Mouse (Mus musculus) forebrain, embryonic 13.5 days (tissue): ENCODE data around the gene Vegfa. TPM values are rescaled to one million over a fixed set of nuclear protein-coding genes. Genes with fewer than 3 reads are reported as not detected.
"Not testable (repeated sequence)": the region's sequence is repeated elsewhere in the genome, so short reads cannot be mapped to it uniquely, and the experiment has no call there.

Experiments
- ATAC-seq: fragments of 200-750 bp; cut with Nextera tagmentation; 2 replicates; pipeline ENCODE4 v1.8.0; 2017
- H3K27ac ChIP-seq: fragments of 300-500 bp; sonication (generic); 2 replicates; pipeline ENCODE4 v1.5.1; 2015; ENCODE audit warnings: inconsistent platforms, mild to moderate bottlenecking, moderate library complexity
- H3K27me3 ChIP-seq: fragments of 300-500 bp; sonication (generic); 2 replicates; pipeline ENCODE4 v1.6.1; 2015; ENCODE audit warnings: mild to moderate bottlenecking, inconsistent platforms
- H3K36me3 ChIP-seq: fragments of 300-500 bp; sonication (generic); 2 replicates; pipeline ENCODE4 v1.6.1; 2015; ENCODE audit warnings: mild to moderate bottlenecking, inconsistent platforms; ENCODE audit not compliant: poor library complexity, severe bottlenecking
- H3K4me1 ChIP-seq: fragments of 300-500 bp; sonication (generic); 2 replicates; pipeline ENCODE4 v1.6.1; 2015; ENCODE audit warnings: inconsistent platforms
- H3K4me2 ChIP-seq: fragments of 300-500 bp; sonication (generic); 2 replicates; pipeline ENCODE4 v1.6.1; 2015; ENCODE audit warnings: inconsistent platforms, mild to moderate bottlenecking, moderate library complexity
- H3K4me3 ChIP-seq: fragments of 300-500 bp; sonication (generic); 2 replicates; pipeline ENCODE4 v1.5.1; 2015; ENCODE audit warnings: mild to moderate bottlenecking, inconsistent platforms
- H3K9ac ChIP-seq: fragments of 300-500 bp; sonication (generic); 2 replicates; pipeline ENCODE4 v1.6.1; 2015; ENCODE audit warnings: mild to moderate bottlenecking, inconsistent platforms
- H3K9me3 ChIP-seq: fragments of 300-500 bp; sonication (generic); replicated peaks from 2 replicates; pipeline ENCODE4 v1.6.1; 2016; ENCODE audit warnings: inconsistent platforms
- WGBS: fragments of 180-500 bp; shearing (Covaris S2); methylation state at CpG from one replicate; pipeline ENCODE4 v1.1.7; 2015; 5-methylcytosine and 5-hydroxymethylcytosine counted together
- polyA plus RNA-seq: library from polyadenylated mRNA; unstranded; fragments of >200 nt; fragmentation: Nextera tagmentation; extraction: Ambion mirVana; gene quantifications from 2 replicates; pipeline ENCODE4 v1.2.1, GENCODE M21; 2015

Vegfa gene
- polyA plus RNA-seq, 1 experiment from 2014 or later, result 2.7 TPM

DNA sequence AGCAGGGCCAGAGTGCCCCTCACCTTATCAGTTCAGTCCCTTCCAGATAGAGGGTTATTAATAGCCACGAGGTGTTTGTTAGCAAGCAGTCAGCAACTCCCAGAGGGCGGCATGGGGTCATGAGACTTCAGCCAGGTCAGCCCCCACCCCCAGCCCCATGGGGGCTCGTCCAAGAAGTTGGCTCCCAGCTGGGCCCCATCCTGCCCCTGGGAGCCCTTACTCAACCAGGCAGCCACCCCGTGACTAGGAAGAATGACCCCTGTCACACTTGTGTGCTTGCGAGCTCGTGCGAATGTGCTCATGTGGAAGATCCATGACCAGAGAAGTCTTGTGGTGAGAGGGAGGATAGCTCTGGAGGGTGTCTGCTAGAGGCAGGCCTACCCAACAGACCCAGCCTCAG, 23.0 kb downstream of the Vegfa start:
- no peak for ATAC-seq
- H3K4me3 ChIP-seq, result no peak overlapping the region
- H3K27me3 ChIP-seq, result no peaks in the 10 kb centered on the region
- no peak overlapping the region for H3K4me2 ChIP-seq
- H3K9me3 ChIP-seq, result no peaks in the 10 kb centered on the region
- H3K36me3 ChIP-seq, result no peaks in the 10 kb centered on the region
- H3K9ac ChIP-seq, result no peak overlapping the region
- no peak overlapping the region for H3K27ac ChIP-seq
- H3K4me1 ChIP-seq, result no peaks in the 10 kb centered on the region
- WGBS, result 71% methylated on average over 7 of the region's 7 CpGs

- ATAC-seq, result no peak
- 85% methylated on average over 3 of the region's 3 CpGs for WGBS
- no peaks in the 10 kb centered on the region for H3K36me3 ChIP-seq
- no peak overlapping the region for H3K27ac ChIP-seq
- H3K4me2 ChIP-seq, result no peak overlapping the region
- no peaks in the 10 kb centered on the region for H3K9me3 ChIP-seq
- H3K4me1 ChIP-seq, result no peaks in the 10 kb centered on the region
- H3K27me3 ChIP-seq, result no peaks in the 10 kb centered on the region
- H3K9ac ChIP-seq, result no peak overlapping the region
- H3K4me3 ChIP-seq, result no peak overlapping the region
These were observed 26.7 kb downstream of the Vegfa start for GRCm38 (mm10) chr17:46005458-46005857.

DNA sequence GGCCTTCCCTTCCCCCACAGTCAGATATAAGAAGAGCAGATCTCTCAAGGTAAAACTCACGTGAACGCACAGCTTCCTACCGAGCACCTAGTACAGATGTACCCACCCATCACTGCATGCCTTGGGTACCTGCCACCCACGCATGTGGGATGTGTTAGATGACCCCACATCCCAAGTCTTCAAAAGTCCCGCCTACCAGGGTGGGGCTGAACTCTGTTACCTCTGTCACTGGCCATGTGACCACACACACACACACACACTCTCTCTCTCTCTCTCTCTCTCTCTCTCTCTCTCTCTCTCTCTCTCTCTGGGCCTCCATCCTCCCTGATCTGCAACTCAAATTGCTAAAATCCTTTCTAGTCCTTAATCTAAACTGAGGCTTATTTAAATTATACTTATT, 27.7 kb downstream of the Vegfa start:
- no peak overlapping the region for H3K4me3 ChIP-seq
- H3K4me1 ChIP-seq, result no peaks in the 10 kb centered on the region
- H3K27me3 ChIP-seq, result no peaks in the 10 kb centered on the region
- no peak overlapping the region for H3K4me2 ChIP-seq
- H3K36me3 ChIP-seq, result no peaks in the 10 kb centered on the region
- 82% methylated on average over 5 of the region's 5 CpGs for WGBS
- no peak overlapping the region for H3K9ac ChIP-seq
- ATAC-seq, result no peak
- no peaks in the 10 kb centered on the region for H3K9me3 ChIP-seq
- no peak overlapping the region for H3K27ac ChIP-seq

DNA sequence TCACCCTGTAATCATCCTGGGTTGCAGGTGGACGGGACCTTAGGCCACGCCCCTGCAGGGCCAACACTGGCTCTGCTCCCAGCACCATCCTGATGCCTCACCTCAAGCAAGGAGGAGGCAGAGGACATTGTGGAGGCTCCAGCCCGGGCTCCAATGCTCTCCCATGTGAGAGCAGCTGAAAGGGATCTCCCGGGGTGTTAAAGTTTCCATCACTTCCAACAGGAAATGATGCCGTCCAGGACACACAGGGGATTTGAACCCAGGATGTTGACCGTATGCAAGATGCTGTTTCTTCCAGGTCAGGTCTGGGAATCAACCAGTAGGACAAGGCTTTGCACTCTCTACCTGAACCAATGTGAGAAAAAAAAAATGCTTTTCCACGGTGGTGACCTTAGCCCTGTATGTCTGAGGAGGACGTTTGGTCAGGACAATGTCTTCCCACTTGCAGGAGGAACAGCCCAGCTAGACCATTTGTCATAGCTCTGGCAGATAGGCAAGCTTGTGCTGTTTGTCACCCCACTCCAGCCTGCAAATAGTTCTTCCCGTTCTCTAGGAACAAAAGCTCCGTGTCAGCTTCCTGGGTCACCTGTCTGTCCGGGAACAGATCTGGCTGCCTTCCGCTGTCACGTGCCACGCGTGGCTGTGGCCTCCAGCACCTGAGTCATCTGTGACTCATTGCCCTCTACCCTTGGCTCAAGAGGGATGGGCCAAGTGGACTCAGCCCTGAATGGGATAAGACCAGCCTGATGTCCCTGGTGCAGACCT, 28.3 kb downstream of the Vegfa start:
- Histone ChIP-seq H3K9me3 (no peaks in the 10 kb centered on the region), H3K9ac (no peak overlapping the region), H3K27me3 (no peaks in the 10 kb centered on the region), H3K36me3 (no peaks in the 10 kb centered on the region), H3K4me1 (no peaks in the 10 kb centered on the region), H3K4me2 (no peak overlapping the region), H3K27ac (no peak overlapping the region), H3K4me3 (no peak overlapping the region)
- WGBS, result 86% methylated on average over 15 of the region's 15 CpGs
- no peak for ATAC-seq

- ATAC-seq, result no peak
- H3K27me3 ChIP-seq, result no peaks in the 10 kb centered on the region
- 89% methylated on average over 9 of the region's 9 CpGs for WGBS
- no peaks in the 10 kb centered on the region for H3K9me3 ChIP-seq
- no peak overlapping the region for H3K4me3 ChIP-seq
- H3K4me2 ChIP-seq, result no peak overlapping the region
- no peak overlapping the region for H3K27ac ChIP-seq
- no peaks in the 10 kb centered on the region for H3K4me1 ChIP-seq
- H3K36me3 ChIP-seq, result no peaks in the 10 kb centered on the region
- no peak overlapping the region for H3K9ac ChIP-seq
These were observed 32.7 kb downstream of the Vegfa start for GRCm38 (mm10) chr17:45999366-45999940.

DNA sequence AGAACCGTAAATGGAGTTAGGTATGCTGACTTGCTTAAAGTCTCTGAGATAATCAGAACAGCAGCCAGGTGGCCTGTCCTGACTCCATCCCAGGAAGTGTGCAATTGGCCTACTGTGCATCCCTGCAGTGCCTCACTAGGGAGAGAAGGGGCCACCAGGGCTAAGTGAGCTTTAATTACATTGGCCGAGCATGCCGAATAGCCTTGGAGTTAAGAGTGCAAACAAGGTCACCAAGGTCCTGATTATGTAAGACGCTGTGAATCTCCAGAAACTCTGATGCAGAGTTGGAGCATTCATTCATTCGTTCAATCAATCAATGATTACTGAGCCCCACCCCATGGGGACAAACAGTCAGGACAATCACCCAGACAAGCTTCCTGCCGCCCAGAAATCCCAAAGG, 33.8 kb downstream of the Vegfa start:
- Histone ChIP-seq H3K9ac (no peak overlapping the region), H3K4me2 (no peak overlapping the region), H3K4me1 (no peaks in the 10 kb centered on the region), H3K27me3 (no peaks in the 10 kb centered on the region), H3K9me3 (no peaks in the 10 kb centered on the region), H3K4me3 (no peak overlapping the region), H3K27ac (no peak overlapping the region), H3K36me3 (no peaks in the 10 kb centered on the region)
- 29% methylated on average over 6 of the region's 6 CpGs for WGBS
- no peak for ATAC-seq

DNA sequence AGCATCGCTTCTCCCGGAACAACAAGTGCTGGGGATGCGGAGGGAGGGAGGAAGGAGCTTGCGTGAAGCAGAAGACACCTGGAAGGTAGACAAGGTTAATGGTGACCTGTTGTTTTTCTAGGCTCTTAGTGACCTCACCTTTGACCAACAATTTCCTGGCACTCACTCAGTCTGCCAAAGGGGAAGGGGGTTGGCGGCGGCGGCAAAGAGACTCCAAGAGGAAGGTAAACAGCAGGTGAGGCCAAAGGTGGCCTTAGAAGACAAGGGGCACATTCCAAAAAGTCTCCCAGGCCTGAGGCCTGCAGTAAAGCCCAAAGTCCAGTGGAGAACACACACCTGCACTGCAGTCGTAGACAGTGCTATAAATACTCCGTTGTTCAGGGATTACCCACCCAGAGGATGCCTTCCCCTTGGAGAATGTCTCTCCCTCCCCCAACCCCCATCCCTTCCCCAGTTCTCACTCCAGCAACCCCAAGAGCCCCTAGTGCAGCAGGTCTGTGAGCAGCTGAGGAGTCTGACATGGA, 35.2 kb downstream of the Vegfa start:
- ATAC-seq, result no peak
- WGBS, result 87% methylated on average over 9 of the region's 9 CpGs
- H3K9me3 ChIP-seq, result no peaks in the 10 kb centered on the region
- no peak overlapping the region for H3K4me3 ChIP-seq
- H3K27me3 ChIP-seq, result no peaks in the 10 kb centered on the region
- no peaks in the 10 kb centered on the region for H3K36me3 ChIP-seq
- no peaks in the 10 kb centered on the region for H3K4me1 ChIP-seq
- no peak overlapping the region for H3K9ac ChIP-seq
- no peak overlapping the region for H3K27ac ChIP-seq
- no peak overlapping the region for H3K4me2 ChIP-seq

GRCm38 (mm10) chr17:45994281-45994817, 37.8 kb downstream of the Vegfa start:
- Histone ChIP-seq H3K27me3 (no peaks in the 10 kb centered on the region), H3K9me3 (no peaks in the 10 kb centered on the region), H3K36me3 (no peaks in the 10 kb centered on the region), H3K27ac (no peak overlapping the region), H3K4me1 (no peaks in the 10 kb centered on the region), H3K4me2 (no peak overlapping the region), H3K4me3 (no peak overlapping the region), H3K9ac (no peak overlapping the region)
- 84% methylated on average over 11 of the region's 11 CpGs for WGBS
- no peak for ATAC-seq

DNA sequence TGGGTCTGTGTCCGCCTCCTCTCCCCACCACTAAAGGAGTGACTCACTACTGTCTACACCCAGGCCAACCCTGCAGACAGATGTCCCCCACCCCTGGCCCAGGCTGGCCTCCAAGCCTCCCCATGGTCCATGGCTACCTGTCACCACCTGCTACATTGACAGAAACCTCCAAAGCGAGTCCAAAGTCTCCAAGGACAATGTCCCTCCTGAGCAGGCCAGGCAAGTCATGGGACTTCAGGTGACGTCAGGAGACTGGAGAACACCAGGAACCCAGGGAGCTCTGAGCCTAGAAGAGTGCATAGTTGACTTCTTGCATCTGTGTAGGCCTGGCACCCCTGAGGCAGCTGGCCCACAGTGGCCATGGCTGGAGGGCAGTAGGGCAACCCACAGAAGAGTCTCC, 45.3 kb downstream of the Vegfa start:
- H3K9ac ChIP-seq, result no peak overlapping the region
- H3K36me3 ChIP-seq, result no peaks in the 10 kb centered on the region
- H3K27ac ChIP-seq, result no peak overlapping the region
- ATAC-seq, result no peak
- no peak overlapping the region for H3K4me3 ChIP-seq
- H3K27me3 ChIP-seq, result no peaks in the 10 kb centered on the region
- H3K9me3 ChIP-seq, result no peaks in the 10 kb centered on the region
- H3K4me2 ChIP-seq, result no peak overlapping the region
- no peaks in the 10 kb centered on the region for H3K4me1 ChIP-seq
- 92% methylated on average over 3 of the region's 3 CpGs for WGBS

DNA sequence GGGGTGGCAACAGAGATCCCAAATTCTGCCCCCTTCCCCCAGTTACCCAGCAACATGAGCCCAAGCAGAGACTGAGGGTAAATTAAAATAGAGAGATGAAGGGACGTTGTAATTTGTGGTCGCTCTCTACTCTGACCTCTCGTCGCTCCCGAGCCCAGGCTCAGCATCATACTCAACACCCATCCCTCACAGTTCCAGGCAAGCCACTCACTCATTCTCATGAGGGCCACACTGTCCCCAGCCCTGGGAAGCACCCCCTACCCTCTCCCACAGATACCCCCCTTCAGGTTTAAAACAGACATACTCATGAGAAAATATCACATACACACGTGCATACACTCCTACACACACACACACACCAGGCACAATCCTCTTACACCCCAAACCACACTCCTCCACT, 45.8 kb downstream of the Vegfa start:
- H3K27me3 ChIP-seq, result no peaks in the 10 kb centered on the region
- H3K36me3 ChIP-seq, result no peaks in the 10 kb centered on the region
- no peak overlapping the region for H3K4me3 ChIP-seq
- no peak overlapping the region for H3K9ac ChIP-seq
- H3K4me2 ChIP-seq, result no peak overlapping the region
- WGBS, result 93% methylated on average over 6 of the region's 6 CpGs
- H3K4me1 ChIP-seq, result no peaks in the 10 kb centered on the region
- no peak overlapping the region for H3K27ac ChIP-seq
- no peak for ATAC-seq
- H3K9me3 ChIP-seq, result no peaks in the 10 kb centered on the region

DNA sequence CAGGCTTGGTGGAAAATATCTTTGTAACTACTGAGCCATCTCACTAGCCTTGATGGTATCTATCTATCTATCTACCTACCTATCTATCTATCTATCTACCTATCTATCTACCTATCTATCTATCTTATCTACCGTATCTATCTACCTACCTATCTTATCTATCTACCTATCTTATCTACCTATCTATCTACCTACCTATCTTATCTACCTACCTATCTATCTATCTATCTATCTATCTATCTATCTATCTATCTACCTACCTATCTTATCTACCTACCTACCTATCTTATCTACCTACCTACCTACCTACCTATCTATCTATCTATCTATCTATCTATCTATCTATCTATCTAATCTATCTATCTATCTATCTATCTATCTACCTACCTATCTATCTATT, 49.0 kb downstream of the Vegfa start:
- 93% methylated on average over 1 of the region's 1 CpGs for WGBS
- H3K4me1 ChIP-seq, H3K4me2 ChIP-seq, H3K27me3 ChIP-seq, ATAC-seq, H3K9me3 ChIP-seq, H3K4me3 ChIP-seq, H3K36me3 ChIP-seq, H3K9ac ChIP-seq, H3K27ac ChIP-seq: not testable (repeated sequence)

DNA sequence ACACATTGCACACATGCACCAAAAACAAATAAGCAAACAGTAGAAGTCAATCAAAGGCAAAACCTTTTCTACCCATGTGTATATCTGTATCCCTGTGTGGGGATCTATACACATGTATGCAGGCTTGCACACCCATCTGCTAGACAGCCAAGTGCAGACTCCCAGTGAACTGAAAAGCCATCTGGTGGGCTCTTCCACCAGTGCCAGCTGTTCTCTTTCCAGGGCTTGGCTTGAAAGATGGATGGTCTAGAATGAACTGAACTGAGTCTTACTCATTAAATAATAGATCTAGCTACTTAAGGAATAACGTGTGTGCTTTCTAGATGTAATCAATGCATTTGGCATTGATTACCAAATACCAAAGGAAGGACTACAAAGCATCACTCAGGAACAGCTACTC, 50.3 kb downstream of the Vegfa start:
- Histone ChIP-seq H3K4me3 (no peak overlapping the region), H3K36me3 (no peaks in the 10 kb centered on the region), H3K9ac (no peak overlapping the region), H3K27ac (no peak overlapping the region), H3K4me1 (no peaks in the 10 kb centered on the region), H3K9me3 (no peaks in the 10 kb centered on the region), H3K4me2 (no peak overlapping the region), H3K27me3 (no peaks in the 10 kb centered on the region)
- ATAC-seq, result no peak; the same call in 1 of the 2 replicates
- 74% methylated on average over 1 of the region's 1 CpGs for WGBS
